Mouse (Mus musculus): ENCODE measurements around the gene Runx3. TPM values are rescaled to one million over a fixed set of nuclear protein-coding genes. Genes with fewer than 3 reads are reported as not detected.

Gene Runx3
- total RNA-seq, 2 experiments from 2014 or later: 4.3 to 18.1 TPM

DNA sequence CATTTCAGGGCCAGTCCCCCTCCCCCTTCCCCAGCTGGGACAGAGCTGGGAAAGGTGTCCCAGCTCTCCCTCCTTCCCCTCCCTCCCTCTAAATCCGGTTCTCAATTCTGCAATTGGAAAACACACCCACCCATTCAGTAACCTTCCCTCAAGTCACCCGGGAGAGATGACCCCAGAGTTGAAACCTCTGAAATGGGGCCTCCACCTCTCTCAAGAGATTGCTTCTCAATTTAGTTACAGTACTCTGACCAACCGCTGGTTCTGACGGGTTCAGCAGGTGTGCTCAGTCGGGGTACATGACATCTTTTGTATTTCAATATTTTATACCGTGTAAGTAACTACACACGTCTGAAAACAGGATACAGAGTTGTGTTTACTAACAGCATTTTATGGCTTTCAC is 28.2 kb downstream of the Runx3 start:
- ATAC-seq (ENCODE audit: poor library complexity, severe bottlenecking): no peak

DNA sequence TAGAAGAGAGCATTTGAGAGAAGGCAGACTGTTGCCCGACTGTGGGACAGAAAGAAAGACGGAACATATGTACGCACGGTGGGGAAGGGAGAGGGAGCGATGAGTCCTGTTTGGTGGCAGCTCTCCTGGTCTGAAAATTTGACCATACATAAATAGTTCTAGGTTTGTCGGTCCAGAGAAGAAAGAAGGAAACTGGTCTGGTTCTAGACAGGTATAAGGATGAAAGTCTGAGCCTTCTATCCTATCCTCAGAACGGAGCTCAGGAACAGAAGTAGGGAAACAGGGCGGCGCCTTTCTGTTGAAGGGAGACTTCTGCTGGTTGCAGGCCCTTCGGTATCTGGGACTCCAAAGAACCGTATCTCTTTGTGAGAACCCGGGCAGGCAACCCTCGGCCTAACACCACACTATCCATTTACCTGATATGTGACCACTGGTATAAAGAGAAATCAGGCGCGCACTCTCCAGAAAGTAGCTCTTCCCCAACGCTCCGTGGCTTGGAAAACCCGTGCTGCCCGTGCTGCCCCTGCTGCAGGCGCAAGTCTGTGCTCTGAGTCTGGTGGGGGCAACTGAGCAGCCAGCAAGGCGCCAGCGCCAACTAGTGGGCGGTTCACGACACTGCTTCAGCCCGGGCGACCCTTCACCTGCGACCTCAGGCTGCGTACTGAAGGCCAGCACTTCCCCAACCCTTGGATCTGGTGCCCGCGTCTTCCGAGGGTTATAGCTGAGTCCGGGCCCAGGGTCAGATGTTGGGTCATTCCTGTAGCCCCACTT is 29.8 kb downstream of the Runx3 start:
- peak; percentile 71 for ATAC-seq (ENCODE audit: poor library complexity, severe bottlenecking)

DNA sequence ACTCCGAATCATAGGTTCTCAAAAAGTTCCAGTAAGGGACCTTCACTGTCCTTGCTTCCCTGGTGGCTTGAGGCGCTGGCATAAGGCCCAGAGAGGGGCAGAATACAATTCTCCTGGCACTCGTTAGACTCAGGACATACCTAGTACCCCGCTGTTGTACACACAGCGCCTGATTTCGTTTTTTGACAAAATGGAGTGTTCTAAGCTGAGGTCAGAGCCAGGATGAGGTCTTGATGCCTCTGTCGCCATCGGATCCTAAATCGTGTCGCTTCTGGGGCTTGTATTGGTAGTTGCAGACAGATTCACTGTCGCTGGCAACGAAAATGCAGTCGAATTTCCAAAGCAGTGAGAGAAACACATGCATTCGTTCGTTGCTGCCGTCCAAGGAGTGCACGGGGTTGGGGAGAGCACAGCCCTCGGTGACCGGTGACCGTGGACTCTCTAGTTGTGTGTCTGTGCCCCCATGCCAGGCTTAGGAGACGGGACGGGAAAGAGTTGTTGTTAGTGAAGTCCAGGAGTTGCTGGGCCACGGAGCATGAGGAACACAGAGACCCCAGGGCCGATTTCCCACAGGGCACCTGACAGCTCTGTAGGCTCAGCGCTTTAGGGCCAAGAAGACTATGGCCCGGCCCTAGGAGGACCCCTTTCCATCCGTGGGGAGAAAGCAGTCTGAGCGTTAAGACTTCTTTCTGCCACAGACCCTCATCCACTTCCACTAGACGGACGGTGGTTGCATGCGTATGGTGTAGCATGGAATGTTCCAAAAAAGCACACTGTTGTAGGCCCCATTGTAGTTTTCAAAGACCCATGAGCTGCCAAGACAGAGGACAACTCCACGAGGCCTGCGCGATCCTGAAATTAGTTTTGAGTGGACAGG is 30.9 kb downstream of the Runx3 start:
- no peak for ATAC-seq (ENCODE audit: poor library complexity, severe bottlenecking)

DNA sequence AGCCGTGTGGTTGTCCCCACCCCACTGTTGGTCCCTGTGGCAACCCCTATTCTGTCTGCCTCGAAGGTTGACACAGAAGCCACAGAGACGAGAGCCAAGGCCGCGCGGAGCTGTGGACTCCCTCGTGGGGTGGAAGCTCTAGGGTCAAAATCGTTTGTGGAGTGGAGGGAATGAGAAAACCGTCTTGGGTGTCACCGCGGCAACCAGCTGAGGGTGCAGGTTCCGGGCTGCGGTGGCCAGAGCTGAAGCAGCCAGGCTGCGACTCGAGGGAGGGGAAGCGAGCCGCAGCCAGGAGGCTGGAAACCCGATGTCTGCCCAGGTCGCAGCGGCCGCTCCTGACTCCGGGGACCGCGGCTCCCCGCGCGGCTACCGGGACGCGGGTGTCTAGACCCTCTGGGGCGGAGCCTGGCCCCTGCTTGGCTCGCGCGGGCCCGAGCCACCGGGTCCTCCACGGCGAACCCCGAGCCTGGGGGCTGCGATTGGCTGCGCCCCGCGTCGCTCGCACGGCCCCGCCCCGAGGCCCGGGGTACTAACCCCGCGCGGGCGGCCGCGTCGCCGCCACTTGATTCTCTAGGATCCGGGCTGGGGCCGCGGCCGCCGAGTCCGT is 31.6 kb downstream of the Runx3 start:
- peak; percentile 47 for ATAC-seq (ENCODE audit: poor library complexity, severe bottlenecking)

DNA sequence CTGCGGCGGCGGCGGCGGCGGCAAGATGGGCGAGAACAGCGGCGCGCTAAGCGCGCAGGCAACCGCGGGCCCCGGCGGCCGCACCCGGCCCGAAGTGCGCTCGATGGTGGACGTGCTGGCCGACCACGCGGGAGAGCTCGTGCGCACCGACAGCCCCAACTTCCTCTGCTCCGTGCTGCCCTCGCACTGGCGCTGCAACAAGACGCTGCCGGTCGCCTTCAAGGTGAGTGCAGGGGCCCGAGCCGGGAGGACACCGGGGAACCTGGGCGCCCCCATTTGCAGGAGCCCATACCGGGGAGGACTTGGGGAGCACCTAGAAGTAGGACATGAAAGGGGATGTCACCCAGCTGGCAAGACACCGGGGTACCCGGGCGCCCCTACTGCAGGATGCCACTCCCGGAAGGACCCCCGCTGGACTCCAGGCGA is 32.4 kb downstream of the Runx3 start:
- peak; percentile 60 for ATAC-seq (ENCODE audit: poor library complexity, severe bottlenecking)

DNA sequence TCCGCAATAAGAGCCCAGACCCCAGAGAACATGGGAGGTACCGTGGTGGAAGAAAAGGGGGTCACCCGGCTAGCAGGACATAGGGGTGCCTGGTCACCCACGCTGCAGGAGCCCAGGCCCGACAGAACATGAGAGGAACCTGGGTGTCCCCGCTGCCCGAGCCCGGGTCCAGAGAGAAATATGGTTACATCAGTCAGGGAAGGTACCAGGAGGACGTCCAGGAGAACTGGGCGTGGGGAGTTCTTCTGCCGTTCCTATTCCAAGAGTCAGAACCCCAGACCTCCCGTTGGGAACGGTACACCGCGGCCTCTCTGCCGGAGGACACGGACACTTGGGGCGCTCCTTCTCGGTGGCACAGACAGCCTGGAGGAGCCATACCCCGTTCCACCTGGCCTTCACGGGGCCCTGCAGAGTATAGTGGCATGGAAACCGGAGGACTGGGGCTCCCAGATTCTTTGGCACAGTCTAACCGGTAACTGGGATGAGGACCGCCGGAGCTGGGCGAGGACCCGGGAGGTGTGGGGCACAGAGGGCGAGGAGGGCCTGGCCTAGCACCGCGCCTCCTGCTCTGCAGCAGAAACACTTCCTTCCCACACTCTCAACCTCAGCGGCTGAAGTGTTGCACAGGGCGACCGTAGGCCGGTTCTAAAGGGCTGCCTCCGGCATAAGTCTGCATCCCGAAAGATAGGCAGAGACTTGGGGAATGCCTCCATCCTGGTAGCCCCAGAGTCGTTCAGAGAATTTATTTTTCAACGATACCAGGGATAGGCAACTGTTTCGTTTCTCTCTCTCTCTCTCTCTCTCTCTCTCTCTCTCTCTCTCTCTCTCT is 33.0 kb downstream of the Runx3 start:
- peak; percentile 54 for ATAC-seq (ENCODE audit: poor library complexity, severe bottlenecking)

DNA sequence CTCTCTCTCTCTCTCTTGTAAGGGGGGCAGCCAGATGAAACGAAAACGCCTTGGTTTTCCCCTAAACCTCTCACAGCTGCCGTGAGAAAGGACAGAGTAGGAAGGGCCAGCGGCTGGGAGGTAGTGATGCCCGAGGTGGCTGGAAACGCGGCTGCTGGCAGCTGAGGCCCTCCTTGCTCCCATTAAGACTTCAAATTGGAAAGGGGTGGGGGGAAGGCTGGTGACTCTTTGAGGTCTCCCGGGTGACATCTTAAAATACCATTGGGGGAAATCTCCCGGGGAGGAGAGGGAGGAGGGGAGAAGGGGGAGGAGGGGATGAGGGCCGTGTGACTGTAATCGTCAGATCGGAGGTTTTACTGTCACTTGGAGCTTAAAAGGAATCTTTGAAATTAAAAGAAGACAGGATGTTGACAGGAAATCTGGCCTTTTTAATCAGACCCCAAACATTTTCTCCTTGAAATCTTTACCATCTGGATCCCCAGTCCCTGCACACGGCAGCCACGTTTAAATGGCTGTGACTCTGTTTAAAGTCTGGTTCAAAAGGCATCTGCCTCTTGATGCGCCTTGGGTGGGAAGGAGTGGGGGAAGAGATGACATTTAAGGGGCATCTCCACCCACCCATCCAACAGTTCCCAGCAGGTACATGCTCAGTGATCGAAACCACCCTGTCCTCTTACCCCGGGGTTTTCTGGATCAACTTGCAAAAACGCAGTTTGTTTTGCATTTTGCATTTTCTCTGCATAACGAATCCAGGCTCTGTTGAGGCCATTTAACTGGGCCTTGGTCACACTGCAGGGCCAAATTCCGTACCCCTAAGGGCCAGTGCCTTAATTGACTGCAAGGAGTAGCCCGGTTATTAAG is 33.9 kb downstream of the Runx3 start:
- ATAC-seq (ENCODE audit: poor library complexity, severe bottlenecking): no peak

DNA sequence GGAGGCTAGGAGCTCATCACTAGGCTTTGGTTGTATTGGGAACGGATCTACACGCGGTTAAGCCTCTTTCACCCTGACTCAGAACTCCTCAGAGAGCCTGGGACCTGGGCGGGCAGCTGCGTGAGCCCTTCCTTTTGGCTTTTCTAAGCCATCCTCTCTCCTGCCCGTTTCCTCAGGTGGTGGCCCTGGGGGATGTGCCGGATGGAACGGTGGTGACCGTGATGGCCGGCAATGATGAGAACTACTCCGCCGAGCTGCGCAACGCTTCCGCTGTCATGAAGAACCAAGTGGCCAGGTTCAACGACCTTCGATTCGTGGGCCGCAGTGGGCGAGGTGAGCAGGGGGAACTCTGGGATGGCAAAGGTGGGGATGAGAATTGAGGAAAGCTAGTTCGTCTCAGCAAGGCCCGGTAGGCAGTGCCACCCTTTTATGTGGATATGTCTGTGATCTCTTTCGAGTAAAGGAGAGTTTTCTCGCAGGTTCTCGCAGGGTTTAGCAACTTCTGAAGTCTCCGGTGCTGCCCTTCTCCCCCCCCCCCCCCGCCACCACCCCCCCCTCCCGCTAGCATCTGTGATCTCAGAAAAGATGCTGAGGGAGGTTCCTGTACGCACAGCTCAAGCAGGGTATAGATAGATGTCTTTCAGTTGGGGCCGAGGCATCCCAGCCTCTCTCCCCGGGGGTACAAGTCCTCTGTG is 34.8 kb downstream of the Runx3 start:
- ATAC-seq (ENCODE audit: poor library complexity, severe bottlenecking): no peak

DNA sequence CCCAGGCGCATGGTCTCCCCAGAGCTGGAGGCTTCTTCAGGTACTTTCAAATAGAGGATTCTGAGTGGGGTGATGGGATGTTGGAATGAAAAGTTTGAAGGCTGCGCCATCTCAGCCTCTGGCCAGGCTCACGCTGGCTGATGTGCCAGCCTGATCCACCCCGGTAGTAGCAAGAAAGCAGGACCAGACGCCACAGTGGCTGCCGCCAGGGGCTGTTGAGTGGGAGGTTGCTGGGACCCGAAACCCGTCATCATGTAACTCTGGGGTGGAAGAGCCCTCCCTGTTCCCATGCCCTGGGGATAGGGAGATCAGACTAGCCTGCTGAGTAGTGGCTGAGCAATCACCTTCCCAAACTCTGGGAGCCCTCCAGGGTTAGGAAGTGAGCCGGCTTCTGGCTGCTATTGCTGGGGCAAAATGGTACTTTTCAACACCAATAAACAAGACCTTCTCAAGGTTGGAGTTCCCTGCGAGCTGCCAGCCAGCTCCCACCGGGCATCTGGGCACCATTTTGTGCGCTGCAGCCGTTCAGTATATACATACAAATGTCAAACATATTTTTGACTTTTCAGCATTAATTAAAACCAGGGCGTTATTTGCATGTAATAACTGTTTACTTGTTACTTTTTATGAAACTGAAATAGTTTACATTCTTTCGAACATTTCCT is 35.5 kb downstream of the Runx3 start:
- ATAC-seq (ENCODE audit: poor library complexity, severe bottlenecking): no peak

DNA sequence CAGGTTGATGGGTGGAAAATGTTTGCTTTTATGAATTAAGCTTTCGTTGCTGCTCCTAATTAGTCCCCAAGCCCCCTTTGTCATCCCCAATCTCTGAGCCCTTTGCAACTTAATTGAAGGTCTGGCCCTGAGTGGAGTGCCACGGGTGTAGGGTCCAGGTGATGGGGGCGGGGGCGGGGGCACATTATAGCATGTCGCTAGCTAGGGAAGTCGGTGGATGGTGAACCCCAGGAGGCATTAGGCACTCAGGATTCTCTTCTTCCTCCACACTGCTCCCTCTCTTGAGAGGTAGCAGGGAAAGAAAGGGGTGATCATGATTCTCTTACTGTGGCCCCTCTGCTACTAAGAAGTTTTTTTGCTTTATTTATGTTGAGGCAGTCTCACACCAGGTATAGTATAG is 36.1 kb downstream of the Runx3 start:
- ATAC-seq (ENCODE audit: poor library complexity, severe bottlenecking): no peak

DNA sequence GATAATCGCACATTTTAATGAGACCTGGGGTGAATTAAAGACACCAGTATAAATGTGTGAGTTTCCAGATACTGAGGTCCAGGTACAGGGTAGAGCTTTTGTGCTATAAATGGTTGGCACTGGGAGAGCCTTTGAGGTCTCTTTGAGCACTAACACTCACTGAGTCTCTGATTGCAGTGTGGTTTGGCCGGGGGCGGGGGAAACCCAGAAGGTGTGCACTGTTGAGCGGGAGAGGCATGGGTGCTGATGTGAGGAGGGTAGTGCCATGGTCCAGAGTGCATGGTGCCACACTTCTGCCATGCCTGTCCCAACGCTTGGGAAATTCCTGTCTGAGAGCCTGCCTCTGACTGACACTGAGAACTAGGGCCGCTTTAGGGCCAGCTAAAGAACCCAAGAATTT is 36.9 kb downstream of the Runx3 start:
- ATAC-seq (ENCODE audit: poor library complexity, severe bottlenecking): no peak

DNA sequence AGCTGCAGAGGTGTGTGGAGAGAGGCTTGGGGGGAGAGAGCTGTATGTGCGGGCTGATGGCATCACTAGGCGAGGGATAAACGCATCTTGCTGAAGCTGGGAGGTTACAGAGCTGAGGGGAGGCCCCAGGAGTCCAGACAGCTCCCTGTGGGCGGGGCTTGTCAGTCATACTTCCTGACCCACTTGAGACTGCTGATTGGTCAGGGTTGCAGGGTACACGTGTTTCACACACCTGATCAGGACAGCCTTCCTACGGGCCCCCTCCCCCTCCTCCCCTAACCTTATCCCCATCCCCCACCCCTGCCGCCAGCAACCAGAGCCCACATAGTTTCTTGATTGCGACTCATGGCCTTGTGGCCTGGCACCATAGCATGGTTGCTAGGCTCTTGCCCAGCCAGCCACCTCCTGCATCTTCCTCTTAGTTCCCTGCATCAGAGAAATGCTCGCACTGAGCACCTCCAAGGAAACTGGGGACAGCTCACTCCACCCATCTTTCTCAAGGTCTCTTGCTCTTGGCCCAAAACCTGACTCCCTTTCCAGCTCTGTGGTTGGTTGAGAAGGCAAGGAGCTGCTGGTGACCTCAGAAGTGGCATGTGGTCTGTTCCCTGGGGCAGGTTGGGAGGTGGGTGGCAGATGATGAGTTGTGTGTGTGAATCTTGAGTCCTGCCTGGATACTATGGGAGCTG is 38.4 kb downstream of the Runx3 start:
- no peak for ATAC-seq (ENCODE audit: poor library complexity, severe bottlenecking)

DNA sequence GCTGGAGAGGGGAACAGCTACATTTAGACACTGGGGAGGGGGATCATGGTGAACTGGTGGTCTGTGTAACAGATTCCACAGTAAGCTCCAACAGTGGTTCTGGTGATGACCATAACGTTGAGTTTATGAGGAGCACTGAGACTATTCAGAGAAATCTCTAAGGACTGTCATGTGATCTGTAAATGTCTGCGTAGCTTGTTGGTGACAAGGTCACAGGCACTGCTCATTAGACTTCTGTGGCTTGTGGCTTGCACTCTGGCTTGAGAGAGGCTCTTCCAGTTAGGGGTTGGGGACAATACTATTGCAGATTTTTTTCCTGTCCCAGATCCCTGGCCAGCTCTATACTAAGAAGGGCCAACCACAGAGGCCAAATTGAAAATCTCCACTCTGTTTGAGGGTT is 39.2 kb downstream of the Runx3 start:
- no peak for ATAC-seq (ENCODE audit: poor library complexity, severe bottlenecking)

DNA sequence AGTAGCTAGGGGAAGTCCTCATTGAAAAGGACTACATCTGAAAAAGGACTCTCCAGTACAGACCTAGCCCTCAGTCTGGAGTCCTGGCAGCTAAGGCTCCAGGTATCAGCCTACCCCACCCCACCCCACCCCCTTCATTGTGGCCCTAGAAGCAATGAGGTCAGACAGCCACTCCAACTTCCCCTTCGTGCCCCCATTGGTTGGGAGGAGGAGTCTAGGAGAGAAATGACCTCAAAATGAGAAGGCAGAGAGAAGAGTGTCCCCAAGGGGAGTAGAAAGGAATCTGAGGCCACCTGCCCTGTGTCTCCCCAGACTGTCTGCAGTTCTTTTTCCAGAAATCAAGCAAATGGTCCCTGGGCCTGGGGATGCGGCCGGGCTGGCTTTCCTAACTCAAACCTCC is 39.7 kb downstream of the Runx3 start:
- ATAC-seq (ENCODE audit: poor library complexity, severe bottlenecking): peak; percentile 90

DNA sequence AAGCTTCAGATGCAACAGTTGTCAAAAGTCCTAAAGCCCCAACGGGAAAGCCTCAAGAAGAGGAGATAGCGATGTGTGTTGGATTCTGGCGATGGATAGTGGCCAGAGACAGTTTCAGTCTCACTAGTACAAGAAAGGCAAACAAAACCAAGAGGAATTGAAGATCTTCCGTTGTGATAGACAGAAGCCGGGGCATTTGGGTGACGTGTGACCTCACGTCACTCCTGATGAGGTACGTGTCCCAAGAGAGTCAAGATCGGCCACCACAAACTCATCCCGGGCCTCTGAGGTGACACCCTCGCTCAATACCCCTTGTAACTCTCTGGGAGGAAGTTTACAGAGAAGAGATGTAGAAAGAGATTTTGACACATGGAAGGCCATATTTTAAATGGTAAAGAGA is 41.0 kb downstream of the Runx3 start:
- no peak for ATAC-seq (ENCODE audit: poor library complexity, severe bottlenecking)

DNA sequence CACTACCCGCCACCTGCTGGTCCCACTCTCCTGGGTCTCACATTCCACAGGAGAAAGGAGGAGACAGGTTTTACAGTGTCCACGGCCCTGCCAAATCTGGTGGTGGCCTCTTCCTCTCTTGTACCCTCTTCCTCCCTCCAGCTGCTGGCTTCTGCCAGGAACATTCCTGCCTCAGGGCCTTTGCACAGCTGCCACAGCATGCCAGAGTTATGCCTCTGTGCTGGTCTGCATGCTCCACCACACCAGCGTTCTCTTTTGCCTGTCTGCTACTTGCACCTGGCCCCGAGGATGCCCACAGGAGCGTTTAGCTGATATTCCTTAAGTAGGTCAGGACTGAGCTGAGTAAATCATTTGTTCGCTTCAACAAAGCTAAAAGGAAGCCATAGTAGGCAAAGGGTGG is 45.3 kb downstream of the Runx3 start:
- ATAC-seq (ENCODE audit: poor library complexity, severe bottlenecking): no peak

DNA sequence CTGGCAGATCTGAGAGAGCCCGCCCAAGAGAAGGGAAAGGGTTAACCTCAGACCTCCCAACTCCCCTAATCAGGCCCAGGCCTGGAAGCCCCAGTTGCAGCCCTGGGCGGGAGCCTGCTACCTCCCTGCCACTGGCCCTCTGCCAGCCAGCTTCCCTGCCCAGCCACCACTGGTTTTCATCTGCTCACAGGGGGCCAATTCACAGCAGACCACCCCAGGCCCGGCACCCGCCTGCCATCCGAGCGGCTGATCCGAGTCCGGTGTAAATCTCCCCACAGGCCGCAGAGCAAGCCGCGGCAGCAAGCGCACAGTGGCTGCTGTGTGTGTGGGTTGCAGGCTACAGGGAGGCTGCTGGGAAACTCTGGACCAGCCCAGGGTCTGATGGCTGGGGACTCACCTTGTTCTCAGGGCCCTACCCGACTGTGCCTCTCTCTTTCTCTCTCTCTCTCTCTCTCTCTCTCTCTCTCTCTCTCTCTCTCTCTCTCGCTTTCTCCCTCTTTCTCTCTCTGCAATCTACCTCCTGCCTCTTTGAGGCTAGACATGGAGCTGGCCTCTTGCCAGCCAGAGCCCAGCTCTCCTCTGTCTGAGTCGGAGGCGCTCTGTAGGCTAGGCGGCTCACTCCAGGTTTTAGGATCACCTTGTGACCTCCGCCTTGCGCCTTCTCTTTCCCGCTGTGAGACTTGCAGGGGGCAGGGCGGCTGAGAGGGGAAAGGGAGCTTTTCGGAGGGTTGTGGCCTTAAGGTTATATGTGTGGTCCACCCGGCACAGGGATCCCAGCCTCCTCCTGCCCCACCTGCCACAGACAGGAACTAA is 46.2 kb downstream of the Runx3 start:
- ATAC-seq (ENCODE audit: poor library complexity, severe bottlenecking): no peak

Measured in megakaryocyte, adult 5-6 weeks (primary cell).